Mouse (Mus musculus) liver, adult 2 months (tissue): ENCODE results near the gene Ier3. TPM values are rescaled to one million over a fixed set of nuclear protein-coding genes. Genes with fewer than 3 reads are reported as not detected.

Source experiments
- DNase-seq: peaks from one replicate; pipeline ENCODE4 v3.0.0-alpha.2; 2011; ENCODE audit warnings: low read depth, low spot score; ENCODE audit errors: extremely low read depth
- H3K27ac ChIP-seq: fragments of 200-500 bp; replicated peaks from 2 replicates; pipeline ENCODE4 v1.5.1; 2012; ENCODE audit warnings: low read depth, mild to moderate bottlenecking, control low read depth, inconsistent platforms, low read length; ENCODE audit not compliant: insufficient read depth
- H3K27me3 ChIP-seq: fragments of 200-500 bp; 2 replicates; pipeline ENCODE4 v1.6.1; 2012; ENCODE audit warnings: mild to moderate bottlenecking, moderate library complexity, low read length, inconsistent platforms; ENCODE audit not compliant: control insufficient read depth, insufficient read depth
- H3K36me3 ChIP-seq: fragments of 200-500 bp; 2 replicates; pipeline ENCODE4 v1.6.1; 2012; ENCODE audit warnings: low read length, inconsistent platforms; ENCODE audit not compliant: control insufficient read depth, insufficient read depth
- H3K4me1 ChIP-seq: fragments of 200-500 bp; 2 replicates; pipeline ENCODE4 v1.6.1; 2011; ENCODE audit warnings: low read length; ENCODE audit not compliant: control insufficient read depth, insufficient read depth
- H3K4me3 ChIP-seq: fragments of 200-500 bp; 2 replicates; pipeline ENCODE4 v1.5.1; 2011; ENCODE audit warnings: low read depth, mild to moderate bottlenecking, control low read depth, low read length, moderate library complexity; ENCODE audit not compliant: insufficient read depth
- H3K79me2 ChIP-seq: fragments of 200-500 bp; 2 replicates; pipeline ENCODE4 v1.6.1; 2012; ENCODE audit warnings: inconsistent platforms, mild to moderate bottlenecking, low read length, moderate library complexity; ENCODE audit not compliant: control insufficient read depth, insufficient read depth
- H3K9ac ChIP-seq: fragments of 200-500 bp; 2 replicates; pipeline ENCODE4 v1.6.1; 2012; ENCODE audit warnings: low read depth, mild to moderate bottlenecking, control low read depth, inconsistent platforms, low read length
- CTCF ChIP-seq: fragments of 200-500 bp; IDR thresholded peaks from 2 replicates; pipeline ENCODE4 v1.5.1; 2011; ENCODE audit warnings: low read depth, low read length, control low read depth
- POLR2A ChIP-seq: fragments of 200-500 bp; IDR thresholded peaks from 2 replicates; pipeline ENCODE4 v1.6.1; 2011; ENCODE audit warnings: low read length, control low read depth; ENCODE audit not compliant: insufficient read depth; ENCODE audit errors: extremely low read depth
- WGBS: fragments of 180-500 bp; shearing (Covaris S2); methylation state at CpG from one replicate; pipeline ENCODE4 v1.1.7; 2018; 5-methylcytosine and 5-hydroxymethylcytosine counted together
- polyA plus RNA-seq: library from polyadenylated mRNA; depleted of rRNA; stranded (reverse); fragments of >200 nt; gene quantifications from 2 replicates; pipeline ENCODE4 v1.2.3, GENCODE M21; 2012
- total RNA-seq: library from RNA; depleted of rRNA; stranded (reverse); fragments of >200 nt; gene quantifications from 2 replicates; pipeline ENCODE4 v1.2.3, GENCODE M21; 2014

Gene Ier3
- total and polyA plus RNA-seq, 2 experiments, result 0.92 to 1.6 TPM

DNA sequence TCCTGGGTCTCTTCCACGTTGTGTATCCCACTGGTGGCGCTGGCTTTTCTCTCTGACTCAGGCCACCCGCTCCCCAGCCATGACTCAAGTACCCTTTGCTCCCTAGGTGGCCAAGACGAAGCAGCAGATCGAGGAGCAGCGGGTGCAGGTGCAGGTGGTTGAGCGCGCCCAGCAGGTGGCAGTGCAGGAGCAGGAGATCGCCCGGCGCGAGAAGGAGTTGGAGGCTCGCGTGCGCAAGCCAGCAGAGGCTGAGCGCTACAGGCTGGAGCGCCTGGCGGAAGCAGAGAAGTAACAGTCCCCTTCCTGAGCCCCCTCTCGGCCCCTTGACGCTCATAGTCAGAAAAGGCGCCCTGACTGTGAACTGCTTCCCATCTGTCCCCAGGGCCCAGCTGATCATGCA is 8.3 kb downstream of the Ier3 start:
- peak; percentile 60 for DNase-seq
- Histone ChIP-seq H3K36me3 (no peaks in the 10 kb centered on the region; the same call in 1 of the 2 replicates), H3K27ac (no peak overlapping the region), H3K27me3 (no peaks in the 10 kb centered on the region), H3K4me1 (no peaks in the 10 kb centered on the region), H3K79me2 (no peaks in the 10 kb centered on the region), H3K9ac (no peak overlapping the region), H3K4me3 (no peak overlapping the region)
- TF ChIP-seq POLR2A (no peak), CTCF (peak; percentile 94)
- WGBS, result 12% methylated on average over 21 of the region's 21 CpGs

DNA sequence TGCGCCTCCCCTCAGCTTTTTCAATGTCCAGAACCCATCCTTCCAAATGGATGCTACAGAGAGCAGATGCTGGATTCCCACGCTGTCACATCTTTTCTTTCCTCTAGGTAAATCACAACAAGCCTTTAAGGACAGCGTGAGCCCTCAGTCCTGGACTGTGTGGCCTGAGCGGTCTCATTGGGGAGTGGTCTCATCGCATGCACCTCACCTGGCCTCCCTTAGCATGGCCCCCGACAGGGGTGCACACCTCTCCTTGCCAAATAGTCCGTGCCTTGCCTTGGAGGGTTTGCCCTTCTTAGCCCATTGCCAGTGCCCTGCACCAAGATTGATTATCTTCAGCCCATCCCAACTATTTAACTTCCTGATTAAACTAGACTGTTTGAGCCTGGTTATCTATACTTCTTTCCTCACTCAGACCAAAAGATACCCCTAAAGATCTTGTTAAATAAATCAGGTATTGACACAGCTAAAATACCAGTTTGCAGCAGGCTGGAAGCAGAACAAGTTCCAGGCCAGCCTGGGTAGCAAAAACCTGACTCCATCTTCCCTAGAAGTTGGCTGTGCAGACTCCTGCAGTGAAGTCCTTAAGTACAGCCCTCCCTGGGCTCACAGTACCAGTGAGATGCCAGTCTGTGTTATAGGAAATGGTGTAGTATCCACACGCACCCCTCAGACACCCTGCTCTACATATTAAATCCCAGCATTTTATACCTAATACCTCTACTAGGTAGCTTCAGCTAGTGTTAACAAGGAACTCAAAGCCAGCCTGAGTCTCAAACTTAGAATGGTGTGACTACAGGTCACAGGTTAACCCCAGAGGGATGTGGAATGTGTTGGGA is 11.1 kb downstream of the Ier3 start:
- no peak for DNase-seq
- Histone ChIP-seq H3K27me3 (no peaks in the 10 kb centered on the region), H3K79me2 (no peaks in the 10 kb centered on the region), H3K4me1 (peaks cover 17% of the 10 kb centered on the region), H3K4me3 (no peak overlapping the region), H3K9ac (no peak overlapping the region), H3K27ac (no peak overlapping the region), H3K36me3 (no peaks in the 10 kb centered on the region; the same call in 1 of the 2 replicates)
- 86% methylated on average over 8 of the region's 8 CpGs for WGBS
- no peak for TF ChIP-seq POLR2A
- no peak for TF ChIP-seq CTCF

DNA sequence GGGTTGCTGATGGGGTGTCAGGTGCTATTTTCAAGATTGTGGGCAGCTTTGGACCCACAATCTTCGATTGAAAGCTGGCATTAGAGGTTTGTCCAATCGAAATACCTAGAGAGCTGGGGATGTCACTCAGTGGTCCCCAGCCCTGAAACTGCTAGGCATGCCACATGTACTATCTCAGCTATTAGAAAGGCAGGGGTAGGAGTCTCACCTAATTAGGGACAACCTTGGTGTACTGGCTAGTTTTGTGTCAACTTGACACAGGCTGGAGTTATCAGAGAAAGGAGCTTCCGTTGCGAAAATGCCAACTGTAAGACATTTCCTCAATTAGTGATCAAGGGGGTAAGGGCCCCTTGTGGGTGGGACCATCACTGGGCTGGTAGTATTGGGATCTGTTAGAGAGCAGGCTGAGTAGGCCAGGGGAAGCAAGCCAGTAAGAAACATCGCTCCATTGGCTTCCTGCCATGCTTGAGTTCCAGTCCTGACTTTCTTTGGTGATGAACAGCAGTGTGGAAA is 11.8 kb downstream of the Ier3 start:
- H3K9ac ChIP-seq, result no peak overlapping the region
- H3K27me3 ChIP-seq, result no peaks in the 10 kb centered on the region
- H3K4me3 ChIP-seq, result no peak overlapping the region
- H3K36me3 ChIP-seq, result no peaks in the 10 kb centered on the region; the same call in 1 of the 2 replicates
- TF ChIP-seq CTCF, result no peak
- TF ChIP-seq POLR2A, result no peak
- H3K79me2 ChIP-seq, result no peaks in the 10 kb centered on the region
- H3K4me1 ChIP-seq, result peaks cover 17% of the 10 kb centered on the region
- 63% methylated on average over 5 of the region's 5 CpGs for WGBS
- H3K27ac ChIP-seq, result no peak overlapping the region
- DNase-seq, result no peak

DNA sequence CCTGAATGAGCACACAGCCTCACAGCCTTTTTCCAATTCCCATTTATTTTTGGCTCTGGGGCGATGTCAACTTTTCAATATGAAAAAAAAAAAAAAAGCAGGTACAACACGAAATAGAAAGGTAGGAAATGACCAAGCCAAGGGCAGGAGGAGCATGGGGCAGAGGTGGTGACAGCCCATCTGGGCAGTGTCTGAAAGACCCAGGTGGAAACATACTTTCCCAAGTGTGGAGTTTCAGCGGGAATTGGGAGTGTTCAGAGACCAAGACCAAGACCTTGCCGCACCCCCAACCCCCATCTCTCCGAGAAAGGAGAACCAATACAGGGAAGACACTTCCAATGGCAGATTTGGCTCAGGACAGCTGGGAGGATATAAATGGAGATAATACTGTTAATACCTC is 12.4 kb downstream of the Ier3 start:
- Histone ChIP-seq H3K36me3 (no peaks in the 10 kb centered on the region; the same call in 1 of the 2 replicates), H3K4me3 (no peak overlapping the region), H3K27me3 (no peaks in the 10 kb centered on the region), H3K79me2 (no peaks in the 10 kb centered on the region), H3K9ac (no peak overlapping the region), H3K4me1 (peaks cover 17% of the 10 kb centered on the region), H3K27ac (no peak overlapping the region)
- DNase-seq, result no peak
- TF ChIP-seq POLR2A (no peak), CTCF (no peak)
- WGBS, result 77% methylated on average over 5 of the region's 5 CpGs

DNA sequence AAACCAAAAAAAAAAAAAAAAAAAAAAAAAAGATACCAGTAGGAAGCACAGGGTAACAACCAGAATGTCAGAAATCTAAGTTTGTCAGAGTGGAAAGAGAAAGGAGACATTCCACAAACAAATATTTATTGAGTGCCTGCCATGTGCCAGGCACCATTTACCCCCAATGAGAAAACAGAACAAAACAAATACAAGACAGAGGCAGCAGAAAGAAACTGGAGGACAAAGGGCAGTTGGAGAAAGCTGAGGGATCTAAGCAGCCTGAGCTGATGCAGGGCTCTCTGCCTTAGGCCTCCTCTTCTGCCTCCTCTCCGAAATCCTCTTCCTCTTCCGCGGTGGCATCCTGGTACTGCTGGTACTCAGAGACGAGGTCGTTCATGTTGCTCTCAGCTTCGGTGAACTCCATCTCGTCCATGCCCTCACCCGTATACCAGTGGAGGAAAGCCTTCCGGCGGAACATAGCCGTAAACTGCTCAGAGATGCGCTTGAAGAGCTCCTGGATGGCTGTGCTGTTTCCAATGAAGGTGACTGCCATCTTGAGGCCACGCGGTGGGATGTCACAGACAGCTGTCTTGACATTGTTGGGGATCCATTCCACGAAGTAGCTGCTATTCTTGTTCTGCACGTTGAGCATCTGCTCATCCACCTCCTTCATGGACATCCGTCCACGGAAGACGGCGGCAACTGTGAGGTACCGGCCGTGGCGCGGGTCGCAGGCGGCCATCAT is 13.4 kb downstream of the Ier3 start:
- H3K79me2 ChIP-seq, result no peaks in the 10 kb centered on the region
- TF ChIP-seq CTCF (no peak), POLR2A (no peak)
- H3K4me1 ChIP-seq, result peaks cover 17% of the 10 kb centered on the region
- H3K27ac ChIP-seq, result peak overlapping the region; percentile 19; the same call in 1 of the 2 replicates
- 63% methylated on average over 26 of the region's 26 CpGs for whole genome bisulfite sequencing
- H3K36me3 ChIP-seq, result no peaks in the 10 kb centered on the region; the same call in 1 of the 2 replicates
- H3K4me3 ChIP-seq, result no peak overlapping the region
- no peaks in the 10 kb centered on the region for H3K27me3 ChIP-seq
- DNase-seq, result peak; percentile 83
- H3K9ac ChIP-seq, result no peak overlapping the region; the same call in 1 of the 2 replicates
